Mouse (Mus musculus) neutrophil, adult 5-6 weeks (primary cell): ENCODE measurements around the gene Lrch1. TPM values are rescaled to one million over a fixed set of nuclear protein-coding genes. Genes with fewer than 3 reads are reported as not detected.
A peak's percentile ranks its signal among the peaks of the same experiment; 100 is the strongest.

Experiments used
- ATAC-seq: fragments of 151-379, 151-347 bp; 2 replicates; pipeline ENCODE4 v1.8.0; 2017; ENCODE audit warnings: mild to moderate bottlenecking, moderate TSS enrichment; ENCODE audit not compliant: insufficient number of reproducible peaks, poor library complexity, low FRiP score, severe bottlenecking; ENCODE audit errors: extremely low read depth
- total RNA-seq: library from RNA; stranded (forward); fragments of 200-1000 nt; gene quantifications from 2 replicates; pipeline ENCODE4 v1.2.3, GENCODE M21; 2017

The Lrch1 gene
- total RNA-seq, 1 experiment from 2014 or later: 50.0 TPM

DNA sequence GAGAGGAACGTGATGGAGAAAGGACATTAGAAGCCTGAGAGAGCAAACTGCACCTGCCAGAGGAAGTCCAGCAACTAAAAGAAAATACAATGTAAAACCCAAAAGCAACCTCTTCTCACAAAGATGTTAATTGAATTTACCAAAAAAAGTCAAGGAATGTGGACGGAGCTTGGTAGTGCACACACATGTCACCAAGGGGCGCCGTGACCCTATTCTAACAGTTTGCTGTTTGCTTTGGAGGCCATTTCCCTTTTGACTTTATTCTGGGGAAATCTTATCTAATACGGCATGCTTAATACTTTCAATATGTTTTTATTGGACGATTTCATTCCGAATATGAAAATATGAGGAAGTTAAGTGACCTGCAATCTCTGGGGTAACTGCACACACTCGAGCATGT is 158.9 kb downstream of the Lrch1 start:
- no peak for ATAC-seq

DNA sequence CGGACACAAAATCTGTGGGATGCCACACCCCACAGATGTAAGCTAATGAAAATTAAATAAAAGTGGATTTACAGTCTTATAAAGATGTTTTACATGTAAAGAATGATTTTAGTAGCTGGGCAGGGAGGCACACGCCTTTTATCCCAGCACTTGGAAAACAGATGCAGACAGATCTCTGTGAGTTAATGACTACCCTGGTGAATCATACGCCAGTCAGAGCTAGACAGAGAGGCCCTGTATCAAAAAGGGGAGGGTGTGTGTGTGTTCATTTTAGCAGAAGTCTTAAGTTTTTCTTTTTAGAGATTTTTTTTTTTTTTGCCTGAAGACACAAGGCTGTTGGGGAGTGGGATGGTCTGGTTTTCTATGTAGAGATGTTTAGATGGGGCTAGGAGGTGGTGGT is 160.0 kb downstream of the Lrch1 start:
- ATAC-seq: no peak

DNA sequence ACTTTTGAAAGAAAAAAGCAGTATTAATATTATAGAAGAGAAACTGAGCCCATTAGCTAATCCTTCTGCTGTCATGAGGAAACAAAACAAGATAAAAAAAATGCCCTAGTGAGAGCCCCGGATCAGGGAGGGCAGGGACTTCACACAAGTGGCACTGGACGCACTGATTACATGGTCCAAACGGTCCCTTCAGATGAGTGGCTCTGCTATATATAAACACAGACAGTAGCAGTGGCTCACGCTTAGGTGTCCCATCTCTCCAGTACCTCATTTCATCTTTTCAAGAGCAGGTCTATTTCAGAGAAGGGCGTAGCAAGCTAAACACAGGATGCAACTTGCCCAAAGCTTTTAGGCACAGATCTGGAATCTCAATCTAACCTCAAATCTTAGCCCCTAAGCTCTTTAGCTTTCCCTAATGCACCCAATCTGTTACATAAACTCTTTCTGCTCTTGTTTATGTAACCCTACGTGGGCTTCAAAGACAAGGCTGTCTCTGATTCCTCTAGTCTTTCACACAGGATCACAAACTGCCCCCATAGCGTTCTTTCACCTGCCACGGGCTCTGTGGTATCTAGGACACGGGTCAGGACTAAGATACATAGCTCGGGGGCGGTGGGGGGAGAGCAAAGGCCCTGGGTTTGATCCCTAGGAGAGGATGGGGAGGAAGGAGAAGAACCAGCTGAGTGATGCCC is 163.3 kb downstream of the Lrch1 start:
- no peak for ATAC-seq

DNA sequence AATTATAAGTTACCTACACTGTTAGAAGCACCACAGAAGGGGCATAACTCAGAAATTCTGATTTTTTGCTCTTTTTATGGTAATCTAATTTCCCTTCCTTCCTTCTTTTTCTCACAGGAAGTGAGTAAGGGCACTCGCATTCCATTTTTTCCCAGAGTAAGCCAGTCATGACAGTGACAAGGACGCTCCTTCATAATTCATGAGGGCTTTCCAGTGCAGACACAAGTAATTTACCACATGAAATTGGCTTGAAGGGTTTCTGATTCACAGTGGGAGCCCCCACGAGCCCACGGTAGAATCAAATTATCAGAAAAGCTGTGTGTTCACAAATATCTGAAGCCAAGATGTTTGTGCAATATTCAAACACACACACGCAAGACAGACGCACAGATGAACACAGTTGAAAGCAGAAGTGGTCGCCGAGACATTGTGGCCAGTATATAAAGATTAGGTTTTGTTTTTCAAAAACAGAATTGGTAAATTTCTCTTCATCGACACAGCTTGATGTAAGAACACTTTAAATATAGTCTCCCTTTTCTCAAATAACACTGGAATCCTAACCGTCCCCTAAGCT is 173.5 kb downstream of the Lrch1 start:
- no peak for ATAC-seq

DNA sequence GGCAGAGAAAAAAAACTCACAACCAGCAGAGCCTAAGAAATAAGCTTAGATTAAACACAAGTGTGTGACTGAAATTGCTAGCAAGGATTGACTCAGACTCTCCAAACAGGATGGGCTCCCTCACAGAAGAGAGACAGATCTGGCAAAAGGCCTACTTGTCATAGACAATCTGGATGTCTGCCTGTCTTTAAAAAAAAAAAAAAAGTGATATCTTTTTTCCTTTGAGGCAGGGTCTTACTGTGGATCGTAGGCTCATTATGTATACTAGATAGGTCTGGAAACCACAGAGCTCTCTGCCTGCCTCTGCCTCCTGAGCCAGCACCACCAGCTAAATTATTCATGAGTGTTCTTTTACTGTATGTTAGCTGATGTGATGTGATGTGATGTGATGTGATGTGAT is 179.8 kb downstream of the Lrch1 start:
- no peak for ATAC-seq

DNA sequence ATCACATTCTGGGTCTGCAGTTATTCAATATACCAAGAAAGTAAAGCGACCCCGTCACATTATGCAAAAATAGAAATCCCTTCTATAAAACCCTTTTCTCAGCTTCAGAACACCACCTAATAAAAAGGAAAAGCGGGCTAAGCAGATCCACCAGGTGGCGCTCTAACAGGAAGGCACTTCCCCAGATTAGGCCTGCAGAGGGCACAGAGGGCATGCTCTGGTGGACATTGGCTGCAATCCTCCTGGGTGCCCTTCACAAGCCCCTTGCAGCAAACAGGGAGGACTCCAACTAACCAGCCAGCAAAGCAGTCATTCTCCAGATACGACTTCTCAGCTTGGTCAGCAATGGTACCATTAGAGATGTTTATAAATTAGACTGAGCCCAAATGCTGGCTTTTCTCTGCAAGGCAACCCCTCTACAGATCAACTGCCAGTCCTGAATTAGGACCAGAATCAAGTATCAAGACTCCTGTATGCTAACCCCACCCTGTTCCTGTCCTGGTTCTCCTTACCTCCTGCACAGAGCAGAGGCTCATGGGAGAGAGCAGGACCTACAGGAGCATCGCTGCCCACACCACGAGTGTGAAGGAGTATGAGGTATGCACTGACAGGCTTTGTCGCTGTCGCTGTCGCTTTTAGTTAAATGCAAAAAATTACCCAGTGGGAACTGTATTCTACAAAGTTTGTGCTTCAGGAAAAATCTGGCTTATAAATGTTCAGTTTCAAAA is 183.3 kb downstream of the Lrch1 start:
- peak; percentile 72 for ATAC-seq

DNA sequence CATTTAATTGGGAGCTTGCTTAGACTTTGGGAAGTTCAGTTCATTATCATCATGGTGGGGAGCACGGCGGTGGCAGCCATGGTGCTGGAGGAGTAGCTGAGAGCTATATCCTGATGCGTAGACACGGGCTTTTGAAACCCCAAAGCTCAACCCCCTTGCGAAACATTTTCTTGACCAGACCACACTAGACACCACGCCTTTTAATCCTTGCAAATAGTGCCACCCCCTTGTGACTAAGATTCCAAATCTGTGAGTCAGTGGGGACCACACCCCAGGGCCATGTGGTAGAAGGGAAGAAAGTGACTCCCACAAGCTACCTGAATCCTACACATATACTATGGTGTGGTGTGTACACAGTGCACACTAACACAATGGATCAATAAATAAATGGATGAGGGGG is 210.8 kb downstream of the Lrch1 start:
- no peak for ATAC-seq

DNA sequence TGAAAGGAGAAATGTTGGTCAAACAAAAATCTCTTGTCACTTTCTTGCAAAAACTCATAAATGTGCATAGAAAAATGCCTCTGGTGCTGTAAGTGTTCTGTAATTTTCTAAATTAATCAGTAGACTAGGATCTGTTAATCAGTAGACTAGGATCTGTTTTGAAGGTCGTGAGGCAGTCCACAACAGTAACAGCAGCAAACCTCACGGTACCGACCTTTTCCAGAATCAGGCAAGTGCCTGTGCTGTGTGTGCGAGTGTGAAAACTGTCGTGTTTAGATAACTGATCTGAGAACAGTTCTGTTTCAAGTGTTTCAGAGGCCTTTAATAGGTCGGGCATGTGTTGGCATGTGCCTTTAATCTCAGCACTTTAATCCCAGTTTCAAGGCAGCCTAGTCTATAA is 212.2 kb downstream of the Lrch1 start:
- no peak for ATAC-seq

DNA sequence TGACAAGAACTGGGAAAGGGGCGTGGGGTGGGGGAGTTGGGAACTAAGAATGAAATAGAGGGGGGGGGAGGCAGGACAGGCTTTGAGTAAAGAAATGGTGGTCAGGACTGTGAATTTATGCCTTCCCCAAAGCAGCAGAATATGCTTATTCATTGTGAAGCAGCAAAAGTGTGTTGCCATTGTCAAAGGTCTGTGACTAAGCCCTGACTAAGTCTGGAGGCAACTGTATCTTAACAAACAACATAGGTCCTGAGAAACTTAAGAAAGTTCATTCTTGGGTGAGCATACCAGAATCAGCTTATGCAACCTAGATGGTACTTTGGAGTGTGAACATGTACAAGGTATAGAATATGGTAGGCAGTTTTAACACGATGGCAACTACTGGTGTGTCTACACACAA is 214.3 kb downstream of the Lrch1 start:
- ATAC-seq: no peak

DNA sequence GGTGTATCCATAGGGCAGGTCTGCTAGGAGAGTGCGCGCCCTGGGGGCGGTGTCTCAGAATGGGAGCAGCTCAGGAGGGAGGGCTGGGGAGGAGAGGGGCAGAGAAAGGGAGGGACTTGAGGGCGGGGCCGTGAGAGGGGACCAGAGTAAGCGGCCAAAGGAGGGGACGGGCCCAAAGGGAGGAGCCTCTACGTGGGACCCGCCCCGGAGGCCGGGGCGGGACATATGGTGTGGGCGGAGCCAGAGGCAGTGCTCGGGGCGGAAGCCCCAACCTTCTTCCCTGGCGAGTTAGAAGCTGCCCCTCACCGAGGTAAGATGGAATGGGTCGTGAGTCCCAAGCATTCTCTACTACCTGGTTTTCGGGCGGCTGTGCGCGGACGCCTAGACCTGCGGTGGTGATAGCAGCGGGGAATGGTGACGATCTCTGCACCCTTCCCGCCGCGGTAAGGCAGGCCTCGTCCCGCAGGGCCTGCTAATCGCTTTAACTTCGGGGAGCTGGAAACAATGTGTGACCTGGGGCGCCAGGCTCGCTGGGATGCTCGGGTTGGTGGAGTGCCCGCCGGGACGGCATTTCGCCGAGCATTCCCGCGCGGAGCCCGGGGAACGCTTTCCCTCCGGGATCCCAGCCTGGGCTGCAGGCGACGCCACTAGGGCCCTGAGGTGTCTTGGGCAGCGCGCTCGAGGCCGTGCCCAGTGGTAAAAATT is 215.4 kb downstream of the Lrch1 start, which contains the start of gene Esd:
Esd (plus strand) TSS at position 219 of the 705 bp plus-strand sequence.
- ATAC-seq: peak; percentile 97

DNA sequence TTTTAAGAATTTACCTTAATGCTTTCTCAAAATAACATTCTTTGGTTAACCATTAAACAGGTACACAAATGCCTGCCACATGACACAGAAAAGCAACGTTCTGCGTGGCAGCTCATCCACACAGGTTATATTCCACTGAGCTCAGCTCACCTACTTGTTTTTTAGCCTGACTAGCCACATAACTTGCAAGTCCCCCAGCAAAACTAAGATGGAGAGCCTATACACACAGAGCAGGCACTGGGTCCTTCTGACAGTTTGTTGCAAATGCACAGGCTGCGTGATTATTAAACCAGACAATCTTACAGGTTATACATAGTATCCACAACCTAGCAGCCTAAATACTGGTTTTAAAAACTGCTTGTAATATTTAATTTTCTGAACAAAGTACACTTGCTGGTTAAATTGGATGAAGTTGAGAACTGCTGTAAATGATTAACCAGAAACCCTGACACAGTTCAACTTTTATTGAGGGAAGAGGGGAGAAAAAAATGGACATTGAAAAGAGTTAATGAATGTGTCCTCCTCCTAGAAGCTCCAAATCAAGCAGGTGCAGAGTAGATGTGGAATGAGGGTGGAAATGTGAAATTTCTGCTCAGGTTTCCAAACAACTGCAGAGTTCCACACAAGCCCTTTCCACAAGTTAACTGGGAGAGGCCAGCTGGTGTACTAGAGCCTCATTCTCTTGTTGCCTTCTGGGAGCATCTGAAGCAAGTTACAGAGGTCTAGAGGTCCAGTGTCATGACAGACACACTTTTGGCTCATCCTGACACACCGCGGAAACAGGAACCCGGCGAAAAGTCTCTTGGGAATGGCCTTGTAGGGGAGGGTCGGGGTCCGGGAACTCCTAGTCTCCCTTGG is 216.2 kb downstream of the Lrch1 start:
- no peak for ATAC-seq

DNA sequence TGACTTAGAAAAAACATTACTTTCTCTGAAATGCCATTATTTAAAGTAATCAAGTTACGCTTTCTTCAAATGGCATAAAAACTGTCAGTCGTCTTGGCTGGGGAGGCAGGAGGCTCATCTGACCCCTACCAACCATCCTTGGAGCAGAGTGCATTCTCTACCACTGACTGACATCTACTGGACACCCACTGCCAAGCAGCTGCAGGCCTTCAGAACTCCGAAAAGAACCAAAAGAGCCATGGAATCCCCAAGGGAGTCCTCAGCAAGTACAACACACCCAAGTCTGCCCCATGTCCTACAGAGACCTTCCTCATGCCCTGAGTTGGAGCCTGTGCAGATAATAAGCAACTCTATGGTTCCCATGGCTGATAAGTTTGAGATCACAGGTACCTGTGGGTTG is 224.1 kb downstream of the Lrch1 start:
- ATAC-seq: no peak

DNA sequence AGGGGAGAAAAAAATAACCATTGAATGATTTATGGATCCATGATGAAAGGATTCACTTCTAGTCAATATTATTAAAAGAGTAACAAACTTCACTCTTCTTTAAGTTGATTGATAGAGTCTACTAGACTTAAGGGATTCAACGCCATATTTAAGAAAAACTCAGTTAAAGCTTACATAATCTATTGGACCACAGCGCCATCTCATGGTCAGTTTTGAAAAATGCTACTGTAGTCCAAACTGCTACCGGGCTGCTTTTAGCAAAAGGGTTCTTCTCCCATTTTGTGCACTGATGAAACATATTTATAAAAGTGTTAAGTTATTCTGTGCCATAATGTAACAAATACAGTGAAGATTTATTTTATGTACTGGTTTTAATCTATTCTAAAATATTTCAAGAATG is 238.6 kb downstream of the Lrch1 start:
- ATAC-seq: no peak

Other genes starting within 250 kb of the Lrch1 start
- gene Esd, start 215.6 kb downstream of the Lrch1 start, total RNA-seq: 90.3 and 123 TPM in 2 replicates
- gene Rubcnl, start 68.2 kb upstream of the Lrch1 start, total RNA-seq: 80.9 and 83.6 TPM in 2 replicates
- gene Lrrc63, start 183.0 kb upstream of the Lrch1 start, total RNA-seq: 0.61 and 1.0 TPM in 2 replicates
- gene Lcp1, start 183.2 kb upstream of the Lrch1 start, total RNA-seq: 1,430 and 1,555 TPM in 2 replicates